Mouse (Mus musculus) stomach, embryonic 16.5 days (tissue): ENCODE measurements at regions not wholly inside any gene's neighbourhood (a gene's known extent, or its start where the extent isn't known, plus 50 kb on each side); places are given as distances from the start of the nearest gene placed in this dataset.
"Not testable (repeated sequence)": the region's sequence is repeated elsewhere in the genome, so short reads cannot be mapped to it uniquely, and the experiment has no call there.

Experiments
- ATAC-seq: fragments of 200-750 bp; cut with Nextera tagmentation; 2 replicates; pipeline ENCODE4 v1.8.0; 2017; ENCODE audit warnings: moderate number of reproducible peaks, moderate TSS enrichment; ENCODE audit not compliant: insufficient read depth, low FRiP score
- H3K27ac ChIP-seq: fragments of 300-500 bp; sonication (generic); 2 replicates; pipeline ENCODE4 v1.5.1; 2014; ENCODE audit warnings: low read length
- H3K27me3 ChIP-seq: fragments of 300-500 bp; sonication (generic); 2 replicates; pipeline ENCODE4 v1.6.1; 2014; ENCODE audit warnings: low read length, control low read depth, mixed read lengths; ENCODE audit not compliant: control insufficient read depth, insufficient read depth
- H3K36me3 ChIP-seq: fragments of 300-500 bp; sonication (generic); 2 replicates; pipeline ENCODE4 v1.6.1; 2014; ENCODE audit warnings: low read length; ENCODE audit not compliant: control insufficient read depth, insufficient read depth
- H3K4me1 ChIP-seq: fragments of 300-500 bp; sonication (generic); 2 replicates; pipeline ENCODE4 v1.6.1; 2014; ENCODE audit warnings: low read length, control low read depth, mixed read lengths; ENCODE audit not compliant: control insufficient read depth, insufficient read depth
- H3K4me2 ChIP-seq: fragments of 300-500 bp; sonication (generic); 2 replicates; pipeline ENCODE4 v1.6.1; 2014; ENCODE audit warnings: low read depth, low read length, mixed read lengths
- H3K4me3 ChIP-seq: fragments of 300-500 bp; sonication (generic); replicated peaks from 2 replicates; pipeline ENCODE4 v1.5.1; 2014; ENCODE audit warnings: mild to moderate bottlenecking, low read length
- H3K9ac ChIP-seq: fragments of 300-500 bp; sonication (generic); 2 replicates; pipeline ENCODE4 v1.6.1; 2014; ENCODE audit warnings: low read length
- H3K9me3 ChIP-seq: fragments of 300-500 bp; sonication (generic); replicated peaks from 2 replicates; pipeline ENCODE4 v1.6.1; 2016; ENCODE audit warnings: low read length, control low read depth; ENCODE audit not compliant: control insufficient read depth
- WGBS: fragments of 180-500 bp; shearing (Covaris S2); extraction: QIAGEN DNeasy Blood & Tissue Kit; methylation state at CpG from one replicate; pipeline ENCODE4 v1.1.7; 2014; 5-methylcytosine and 5-hydroxymethylcytosine counted together

GRCm38 (mm10) chr3:134330943-134331342 is 94.7 kb downstream of the Cxxc4 start:
- 41% methylated on average over 11 of the region's 11 CpGs for WGBS
- Histone ChIP-seq H3K27me3 (no peaks in the 10 kb centered on the region), H3K36me3 (no peaks in the 10 kb centered on the region), H3K27ac (no peak overlapping the region), H3K4me1 (no peaks in the 10 kb centered on the region), H3K4me3 (peak overlapping the region; percentile 20), H3K9me3 (no peaks in the 10 kb centered on the region), H3K4me2 (peak overlapping the region; percentile 41), H3K9ac (no peak overlapping the region)
- ATAC-seq: no peak

GRCm38 (mm10) chr3:134331499-134332153 is 95.3 kb downstream of the Cxxc4 start:
- Histone ChIP-seq H3K9me3 (no peaks in the 10 kb centered on the region), H3K27me3 (no peaks in the 10 kb centered on the region), H3K36me3 (no peaks in the 10 kb centered on the region), H3K9ac (no peak overlapping the region), H3K27ac (no peak overlapping the region), H3K4me3 (peak overlapping the region; percentile 20), H3K4me1 (no peaks in the 10 kb centered on the region), H3K4me2 (peak overlapping the region; percentile 41)
- WGBS: 44% methylated on average over 16 of the region's 16 CpGs
- no peak for ATAC-seq

- H3K36me3 ChIP-seq, H3K4me1 ChIP-seq, H3K4me2 ChIP-seq, H3K9me3 ChIP-seq, H3K4me3 ChIP-seq, H3K27me3 ChIP-seq, ATAC-seq, H3K27ac ChIP-seq, H3K9ac ChIP-seq: not testable (repeated sequence)
- 91% methylated on average over 3 of the region's 3 CpGs for WGBS
Measured at GRCm38 (mm10) chr3:134339093-134339695, 102.9 kb downstream of the Cxxc4 start.

- Histone ChIP-seq H3K36me3 (no peaks in the 10 kb centered on the region), H3K9me3 (no peaks in the 10 kb centered on the region), H3K27ac (no peak overlapping the region), H3K4me2 (no peak overlapping the region), H3K4me3 (no peak overlapping the region), H3K9ac (no peak overlapping the region), H3K4me1 (0 out of 2 replicates have a peak, but pooled peaks cover 4% of the 10 kb centered on the region), H3K27me3 (no peaks in the 10 kb centered on the region)
- 65% methylated on average over 4 of the region's 4 CpGs for WGBS
- ATAC-seq: no peak
Measured at GRCm38 (mm10) chr3:134365948-134366347, 129.7 kb downstream of the Cxxc4 start.

GRCm38 (mm10) chr3:134366761-134367160 is 130.5 kb downstream of the Cxxc4 start:
- no peaks in the 10 kb centered on the region for H3K27me3 ChIP-seq
- no peaks in the 10 kb centered on the region for H3K9me3 ChIP-seq
- no peaks in the 10 kb centered on the region for H3K36me3 ChIP-seq
- H3K9ac ChIP-seq: no peak overlapping the region
- H3K4me3 ChIP-seq: no peak overlapping the region
- WGBS: 53% methylated on average over 3 of the region's 3 CpGs
- ATAC-seq: no peak
- H3K27ac ChIP-seq: no peak overlapping the region
- 0 out of 2 replicates have a peak, but pooled peaks cover 4% of the 10 kb centered on the region for H3K4me1 ChIP-seq
- no peak overlapping the region for H3K4me2 ChIP-seq

GRCm38 (mm10) chr3:134368591-134368990 is 132.3 kb downstream of the Cxxc4 start:
- no peak overlapping the region for H3K4me3 ChIP-seq
- no peaks in the 10 kb centered on the region for H3K27me3 ChIP-seq
- 0 out of 2 replicates have a peak, but pooled peaks have one; percentile 33 for ATAC-seq
- no peaks in the 10 kb centered on the region for H3K36me3 ChIP-seq
- H3K9ac ChIP-seq: no peak overlapping the region
- 0 out of 2 replicates have a peak, but pooled peaks cover 4% of the 10 kb centered on the region for H3K4me1 ChIP-seq
- H3K4me2 ChIP-seq: no peak overlapping the region
- no peak overlapping the region for H3K27ac ChIP-seq
- no peaks in the 10 kb centered on the region for H3K9me3 ChIP-seq

- H3K4me3 ChIP-seq: no peak overlapping the region
- no peaks in the 10 kb centered on the region for H3K27me3 ChIP-seq
- H3K36me3 ChIP-seq: no peaks in the 10 kb centered on the region
- no peak overlapping the region for H3K9ac ChIP-seq
- WGBS: 62% methylated on average over 4 of the region's 4 CpGs
- no peak overlapping the region for H3K4me2 ChIP-seq
- H3K9me3 ChIP-seq: no peaks in the 10 kb centered on the region
- no peak for ATAC-seq
- H3K4me1 ChIP-seq: 0 out of 2 replicates have a peak, but pooled peaks cover 4% of the 10 kb centered on the region
- H3K27ac ChIP-seq: no peak overlapping the region
Measured at GRCm38 (mm10) chr3:134369126-134369525, 132.8 kb downstream of the Cxxc4 start.

- H3K36me3 ChIP-seq: no peaks in the 10 kb centered on the region
- no peak overlapping the region for H3K4me3 ChIP-seq
- no peaks in the 10 kb centered on the region for H3K9me3 ChIP-seq
- WGBS: 46% methylated on average over 2 of the region's 2 CpGs
- no peak for ATAC-seq
- H3K9ac ChIP-seq: no peak overlapping the region
- H3K27ac ChIP-seq: no peak overlapping the region
- no peaks in the 10 kb centered on the region for H3K27me3 ChIP-seq
- H3K4me1 ChIP-seq: no peaks in the 10 kb centered on the region
- H3K4me2 ChIP-seq: no peak overlapping the region
Measured at GRCm38 (mm10) chr3:134379549-134379948, 143.3 kb downstream of the Cxxc4 start.

GRCm38 (mm10) chr3:134390472-134391336 is 154.4 kb downstream of the Cxxc4 start:
- no peaks in the 10 kb centered on the region for H3K27me3 ChIP-seq
- ATAC-seq: no peak
- H3K4me2 ChIP-seq: no peak overlapping the region
- no peak overlapping the region for H3K4me3 ChIP-seq
- no peak overlapping the region for H3K9ac ChIP-seq
- no peaks in the 10 kb centered on the region for H3K4me1 ChIP-seq
- H3K36me3 ChIP-seq: no peaks in the 10 kb centered on the region
- H3K27ac ChIP-seq: no peak overlapping the region
- WGBS: 78% methylated on average over 4 of the region's 4 CpGs
- H3K9me3 ChIP-seq: no peaks in the 10 kb centered on the region
